Mouse (Mus musculus): ENCODE measurements around the gene Cyp2d10. TPM values are rescaled to one million over a fixed set of nuclear protein-coding genes. Genes with fewer than 3 reads are reported as not detected.
"Not testable (repeated sequence)": the region's sequence is repeated elsewhere in the genome, so short reads cannot be mapped to it uniquely, and the experiment has no call there.

The Cyp2d10 gene
- polyA plus RNA-seq, 1 experiment from 2014 or later: 86.0 TPM

DNA sequence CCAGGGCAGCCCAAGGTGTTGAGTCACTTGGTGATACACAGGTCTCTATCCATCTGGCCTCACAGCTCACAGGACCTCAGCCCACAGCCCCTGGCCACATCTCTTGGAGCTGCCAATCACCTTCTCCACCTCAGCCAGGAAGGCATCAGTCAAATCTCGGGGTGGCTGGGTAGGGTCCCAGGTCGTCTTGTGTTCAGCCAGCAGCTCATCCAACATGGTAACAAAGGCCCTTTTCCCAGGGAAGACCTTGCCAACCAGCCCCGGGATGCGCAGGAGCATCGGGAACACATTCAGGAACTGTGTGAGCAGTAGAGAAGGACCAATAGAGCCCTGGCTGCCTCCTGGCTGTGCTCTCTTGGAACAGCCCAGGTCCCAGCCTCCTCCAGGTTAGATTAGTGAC lies 34.0 kb downstream of the Cyp2d10 start:
- Histone ChIP-seq H3K27me3 (ENCODE audit: control insufficient read depth, insufficient read depth, low read depth, low read length) (no peaks in the 10 kb centered on the region), H3K36me3 (ENCODE audit: control insufficient read depth, insufficient read depth) (no peaks in the 10 kb centered on the region), H3K9ac (ENCODE audit: low read depth, low read length) (no peak overlapping the region), H3K9me3 (replicated peaks; ENCODE audit: control insufficient read depth, low read length) (no peaks in the 10 kb centered on the region), H3K27ac (ENCODE audit: low read length) (no peak overlapping the region), H3K4me1 (ENCODE audit: control insufficient read depth, low read depth, low read length) (no peaks in the 10 kb centered on the region), H3K4me2 (ENCODE audit: low read depth, low read length) (no peak overlapping the region), H3K4me3 (ENCODE audit: low read depth, low read length) (no peak overlapping the region)
- ATAC-seq (ENCODE audit: low read depth): no peak
- WGBS (ENCODE audit: insufficient replicate concordance): 63% methylated on average over 5 of the region's 5 CpGs

DNA sequence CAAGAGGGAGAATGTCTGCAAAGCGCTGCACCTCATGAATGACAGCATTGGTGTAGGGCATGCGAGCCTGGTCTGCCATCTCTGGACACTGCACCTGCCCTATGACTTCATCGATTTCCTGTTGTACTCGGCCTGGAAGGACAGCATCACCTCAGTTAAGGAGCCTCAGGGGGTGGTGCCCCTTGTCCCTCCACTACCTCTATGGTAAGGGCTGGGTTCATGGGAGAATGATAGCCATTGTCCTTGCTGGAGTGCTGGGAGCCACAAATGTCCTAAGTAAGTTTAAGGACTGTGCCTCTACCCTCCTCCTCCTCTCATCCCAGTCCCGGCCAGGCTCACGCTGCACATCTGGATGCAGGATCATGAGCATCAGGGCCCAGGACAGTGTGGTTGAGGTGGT lies 34.5 kb downstream of the Cyp2d10 start:
- Histone ChIP-seq H3K9me3 (replicated peaks; ENCODE audit: control insufficient read depth, low read length) (no peaks in the 10 kb centered on the region), H3K27ac (ENCODE audit: low read length) (no peak overlapping the region), H3K27me3 (ENCODE audit: control insufficient read depth, insufficient read depth, low read depth, low read length) (no peaks in the 10 kb centered on the region), H3K9ac (ENCODE audit: low read depth, low read length) (no peak overlapping the region), H3K36me3 (ENCODE audit: control insufficient read depth, insufficient read depth) (no peaks in the 10 kb centered on the region), H3K4me2 (ENCODE audit: low read depth, low read length) (no peak overlapping the region), H3K4me1 (ENCODE audit: control insufficient read depth, low read depth, low read length) (no peaks in the 10 kb centered on the region), H3K4me3 (ENCODE audit: low read depth, low read length) (no peak overlapping the region)
- 74% methylated on average over 6 of the region's 6 CpGs for WGBS (ENCODE audit: insufficient replicate concordance)
- no peak for ATAC-seq (ENCODE audit: low read depth)

DNA sequence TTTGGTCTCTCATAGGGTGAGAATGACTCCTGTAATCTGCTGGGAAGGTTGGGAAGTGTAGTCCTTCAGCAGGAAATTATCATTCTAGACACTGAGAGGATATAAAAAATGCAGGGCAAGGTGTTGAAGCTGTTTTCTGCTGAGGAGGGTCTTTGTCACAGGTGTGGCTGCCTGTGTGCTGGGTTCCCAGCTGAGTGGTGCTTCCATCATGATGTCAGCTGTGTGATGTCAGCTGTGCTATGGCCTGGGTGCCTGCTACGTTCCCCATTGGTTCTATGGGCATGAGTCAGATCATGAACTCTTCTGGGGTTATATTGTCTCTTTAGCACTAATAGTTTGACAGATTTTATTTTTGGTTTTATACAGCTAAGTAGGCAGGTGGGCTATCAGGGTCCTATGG lies 38.1 kb downstream of the Cyp2d10 start:
- Histone ChIP-seq H3K36me3 (ENCODE audit: control insufficient read depth, insufficient read depth) (no peaks in the 10 kb centered on the region), H3K9ac (ENCODE audit: low read depth, low read length) (no peak overlapping the region), H3K4me2 (ENCODE audit: low read depth, low read length) (no peak overlapping the region), H3K27me3 (ENCODE audit: control insufficient read depth, insufficient read depth, low read depth, low read length) (no peaks in the 10 kb centered on the region), H3K4me3 (ENCODE audit: low read depth, low read length) (no peak overlapping the region), H3K4me1 (ENCODE audit: control insufficient read depth, low read depth, low read length) (no peaks in the 10 kb centered on the region), H3K27ac (ENCODE audit: low read length) (no peak overlapping the region), H3K9me3 (replicated peaks; ENCODE audit: control insufficient read depth, low read length) (no peaks in the 10 kb centered on the region)
- 70% methylated on average over 1 of the region's 1 CpGs for WGBS (ENCODE audit: insufficient replicate concordance)
- no peak for ATAC-seq (ENCODE audit: low read depth)

DNA sequence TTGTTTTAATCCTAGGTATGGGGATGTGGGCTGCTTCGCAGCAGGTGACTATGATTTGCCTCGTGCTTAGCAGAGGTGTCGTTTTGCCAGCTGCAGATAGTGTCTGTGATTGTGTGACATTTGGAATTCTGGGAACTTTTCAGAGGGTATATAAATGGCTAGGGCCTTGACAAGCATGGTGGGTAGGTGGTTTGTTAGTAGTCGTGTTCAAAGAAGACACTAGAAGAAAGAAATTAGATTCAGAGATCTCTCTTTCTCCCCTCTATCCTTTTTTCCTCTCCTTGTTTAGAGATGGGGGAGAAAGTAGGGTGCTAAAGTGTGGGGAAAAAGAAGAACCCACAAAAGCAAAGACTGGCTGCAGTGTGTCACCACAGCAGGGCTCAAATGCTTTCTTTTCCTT lies 38.8 kb downstream of the Cyp2d10 start:
- Histone ChIP-seq H3K4me3 (ENCODE audit: low read depth, low read length) (no peak overlapping the region), H3K36me3 (ENCODE audit: control insufficient read depth, insufficient read depth) (no peaks in the 10 kb centered on the region), H3K27ac (ENCODE audit: low read length) (no peak overlapping the region), H3K4me1 (ENCODE audit: control insufficient read depth, low read depth, low read length) (no peaks in the 10 kb centered on the region), H3K9me3 (replicated peaks; ENCODE audit: control insufficient read depth, low read length) (no peaks in the 10 kb centered on the region), H3K9ac (ENCODE audit: low read depth, low read length) (no peak overlapping the region), H3K27me3 (ENCODE audit: control insufficient read depth, insufficient read depth, low read depth, low read length) (no peaks in the 10 kb centered on the region), H3K4me2 (ENCODE audit: low read depth, low read length) (no peak overlapping the region)
- 61% methylated on average over 4 of the region's 4 CpGs for whole genome bisulfite sequencing (ENCODE audit: insufficient replicate concordance)
- no peak for ATAC-seq (ENCODE audit: low read depth)

DNA sequence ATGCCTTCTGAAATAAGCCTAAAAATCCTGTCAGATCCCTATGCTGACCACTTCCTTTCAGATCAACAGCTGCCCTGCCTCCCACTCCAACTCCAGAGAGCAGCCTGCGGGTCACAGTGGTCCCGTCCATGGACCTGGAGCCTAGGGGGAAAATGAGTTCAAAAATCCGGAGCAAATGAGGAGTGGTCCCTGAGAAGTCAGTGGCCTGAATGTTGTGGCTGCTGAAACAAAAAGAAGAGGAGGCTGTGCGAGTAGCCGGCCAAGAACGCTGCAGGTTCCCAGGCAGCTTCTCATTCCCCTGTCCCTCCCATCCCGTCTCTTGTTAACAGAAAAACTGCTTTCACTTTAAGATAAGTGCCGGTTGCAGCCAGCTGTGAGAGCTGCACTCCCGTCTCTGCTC lies 42.4 kb downstream of the Cyp2d10 start:
- not testable (repeated sequence) for ATAC-seq (ENCODE audit: low read depth); H3K9ac ChIP-seq (ENCODE audit: low read depth, low read length); H3K27ac ChIP-seq (ENCODE audit: low read length); H3K36me3 ChIP-seq (ENCODE audit: control insufficient read depth, insufficient read depth); H3K4me1 ChIP-seq (ENCODE audit: control insufficient read depth, low read depth, low read length); H3K4me3 ChIP-seq (ENCODE audit: low read depth, low read length); H3K27me3 ChIP-seq (ENCODE audit: control insufficient read depth, insufficient read depth, low read depth, low read length); H3K9me3 ChIP-seq (replicated peaks; ENCODE audit: control insufficient read depth, low read length)
- 4% methylated on average over 6 of the region's 9 CpGs for WGBS (ENCODE audit: insufficient replicate concordance)
- peak overlapping the region; percentile 44 for H3K4me2 ChIP-seq (ENCODE audit: low read depth, low read length)

DNA sequence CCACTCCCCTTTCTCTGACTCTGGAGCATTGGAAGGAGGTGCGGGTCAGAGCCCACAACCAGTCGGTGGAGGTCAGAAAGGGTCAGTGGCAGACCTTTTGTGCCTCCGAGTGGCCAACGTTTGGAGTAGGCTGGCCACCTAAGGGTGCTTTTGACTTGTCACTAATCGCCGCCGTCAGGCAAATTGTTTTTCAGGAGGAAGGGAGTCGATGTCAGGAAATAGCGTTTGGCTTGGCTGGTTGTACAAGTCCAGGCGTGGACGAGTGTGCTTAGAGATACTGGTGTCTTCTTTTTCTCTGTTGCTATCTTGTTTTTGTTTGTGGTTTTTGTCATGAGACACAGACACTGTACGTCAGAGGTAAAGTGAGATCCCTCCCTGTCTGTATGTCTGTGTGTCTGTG lies 43.2 kb downstream of the Cyp2d10 start:
- not testable (repeated sequence) for H3K9me3 ChIP-seq (replicated peaks; ENCODE audit: control insufficient read depth, low read length); H3K36me3 ChIP-seq (ENCODE audit: control insufficient read depth, insufficient read depth); H3K9ac ChIP-seq (ENCODE audit: low read depth, low read length); H3K27me3 ChIP-seq (ENCODE audit: control insufficient read depth, insufficient read depth, low read depth, low read length); H3K4me3 ChIP-seq (ENCODE audit: low read depth, low read length); ATAC-seq (ENCODE audit: low read depth); H3K27ac ChIP-seq (ENCODE audit: low read length); H3K4me1 ChIP-seq (ENCODE audit: control insufficient read depth, low read depth, low read length); H3K4me2 ChIP-seq (ENCODE audit: low read depth, low read length)
- 20% methylated on average over 7 of the region's 12 CpGs for WGBS (ENCODE audit: insufficient replicate concordance)

DNA sequence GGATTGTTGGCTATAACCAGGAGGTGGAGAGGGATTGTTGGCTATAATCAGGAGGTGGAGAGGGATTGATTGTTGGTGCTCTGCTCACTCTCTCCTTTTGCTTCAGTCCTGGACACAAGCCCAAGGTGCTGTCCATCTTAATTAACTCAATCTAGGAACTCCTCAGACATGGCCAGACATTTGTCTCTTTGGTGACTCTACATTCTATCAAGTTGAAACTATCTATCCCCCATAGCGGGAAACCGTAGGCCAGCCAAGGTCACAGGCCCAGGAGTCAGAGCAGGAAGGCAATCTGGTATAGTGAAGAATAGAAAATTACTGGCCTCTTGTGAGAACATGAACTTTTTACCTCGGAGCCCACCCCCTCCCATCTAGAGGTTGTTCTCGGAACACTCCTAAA lies 44.8 kb downstream of the Cyp2d10 start:
- H3K4me2 ChIP-seq (ENCODE audit: low read depth, low read length): no peak overlapping the region
- no peaks in the 10 kb centered on the region for H3K9me3 ChIP-seq (replicated peaks; ENCODE audit: control insufficient read depth, low read length)
- H3K36me3 ChIP-seq (ENCODE audit: control insufficient read depth, insufficient read depth): no peaks in the 10 kb centered on the region
- no peak for ATAC-seq (ENCODE audit: low read depth)
- 59% methylated on average over 4 of the region's 4 CpGs for WGBS (ENCODE audit: insufficient replicate concordance)
- H3K27me3 ChIP-seq (ENCODE audit: control insufficient read depth, insufficient read depth, low read depth, low read length): no peaks in the 10 kb centered on the region
- no peak overlapping the region for H3K27ac ChIP-seq (ENCODE audit: low read length)
- no peak overlapping the region for H3K9ac ChIP-seq (ENCODE audit: low read depth, low read length)
- H3K4me1 ChIP-seq (ENCODE audit: control insufficient read depth, low read depth, low read length): peaks cover 9% of the 10 kb centered on the region
- H3K4me3 ChIP-seq (ENCODE audit: low read depth, low read length): no peak overlapping the region

DNA sequence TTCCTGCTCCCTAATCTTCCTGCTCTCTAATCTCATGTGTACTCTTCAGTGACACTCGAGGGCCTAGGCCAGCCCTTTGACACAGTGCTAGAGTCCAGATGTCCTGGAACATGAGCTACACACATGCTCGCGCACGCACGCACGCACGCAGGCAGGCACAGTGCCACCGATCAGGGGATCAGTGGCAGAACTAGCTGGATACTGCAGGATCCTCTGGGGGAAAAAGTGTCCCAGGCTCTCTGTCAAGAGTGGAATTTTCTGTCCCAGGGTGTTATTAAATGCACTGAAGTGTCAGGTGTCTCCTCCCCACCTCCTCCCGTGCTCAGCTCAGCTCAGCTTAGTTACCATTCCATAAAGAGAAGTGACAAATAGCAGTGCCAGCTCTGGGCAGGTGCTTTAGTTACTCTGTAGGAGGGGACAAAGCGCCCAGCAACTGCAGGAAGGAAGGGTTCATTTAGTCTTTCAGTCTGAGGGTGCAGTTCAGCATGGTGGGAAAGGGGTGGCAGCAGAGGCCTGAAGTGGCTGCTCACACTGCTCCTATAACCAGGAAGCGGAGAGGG lies 45.5 kb downstream of the Cyp2d10 start:
- Histone ChIP-seq H3K4me3 (ENCODE audit: low read depth, low read length) (no peak overlapping the region), H3K9me3 (replicated peaks; ENCODE audit: control insufficient read depth, low read length) (no peaks in the 10 kb centered on the region), H3K27ac (ENCODE audit: low read length) (peak overlapping the region; percentile 68; the same call in 1 of the 2 replicates), H3K4me1 (ENCODE audit: control insufficient read depth, low read depth, low read length) (peaks cover 9% of the 10 kb centered on the region), H3K4me2 (ENCODE audit: low read depth, low read length) (no peak overlapping the region), H3K27me3 (ENCODE audit: control insufficient read depth, insufficient read depth, low read depth, low read length) (no peaks in the 10 kb centered on the region), H3K9ac (ENCODE audit: low read depth, low read length) (no peak overlapping the region), H3K36me3 (ENCODE audit: control insufficient read depth, insufficient read depth) (no peaks in the 10 kb centered on the region)
- peak; percentile 91 for ATAC-seq (ENCODE audit: low read depth)
- WGBS (ENCODE audit: insufficient replicate concordance): 61% methylated on average over 11 of the region's 11 CpGs

DNA sequence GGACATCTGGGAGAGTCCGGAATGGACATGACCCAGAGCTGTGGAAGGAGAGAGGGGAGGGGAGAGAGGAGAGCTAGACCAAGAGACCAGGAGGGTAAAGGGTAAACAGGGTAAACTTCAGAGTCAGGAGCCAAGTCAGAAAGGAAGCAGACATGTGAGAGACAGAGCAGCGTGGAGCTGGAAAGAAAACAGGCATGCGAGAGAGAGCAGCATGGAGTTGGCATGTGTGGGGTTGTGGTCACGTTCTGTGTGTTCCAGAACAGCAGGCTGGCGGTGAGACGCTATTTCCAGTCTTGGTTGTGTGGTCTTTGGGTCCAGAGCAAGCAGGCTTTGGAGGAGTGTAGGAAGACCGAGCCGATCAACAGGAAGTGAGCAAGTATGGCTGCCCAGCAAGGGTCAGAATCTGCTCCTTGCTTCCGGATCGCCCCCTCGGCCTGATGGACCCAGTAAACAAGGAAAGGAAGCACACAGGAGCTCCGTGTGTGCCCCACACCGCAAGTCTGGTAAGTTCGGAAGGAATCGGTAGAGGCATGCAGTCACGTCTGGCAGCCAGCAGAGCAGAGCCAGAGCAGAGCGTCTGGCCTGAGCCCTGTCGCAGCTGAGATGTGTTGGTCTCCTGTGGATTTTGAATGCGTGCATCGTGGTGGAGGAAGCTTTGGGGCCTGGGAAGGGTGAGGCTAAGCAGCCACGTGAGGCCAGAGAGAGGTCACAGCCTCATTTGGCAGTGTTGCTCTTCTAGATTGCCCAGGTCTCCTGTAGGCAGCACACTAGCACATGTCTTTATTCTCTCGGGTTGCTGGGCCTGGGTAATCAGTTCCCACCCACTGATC lies 48.3 kb downstream of the Cyp2d10 start:
- Histone ChIP-seq H3K4me3 (ENCODE audit: low read depth, low read length) (no peak overlapping the region), H3K27me3 (ENCODE audit: control insufficient read depth, insufficient read depth, low read depth, low read length) (no peaks in the 10 kb centered on the region), H3K36me3 (ENCODE audit: control insufficient read depth, insufficient read depth) (no peaks in the 10 kb centered on the region), H3K4me2 (ENCODE audit: low read depth, low read length) (no peak overlapping the region), H3K9ac (ENCODE audit: low read depth, low read length) (no peak overlapping the region; the same call in 1 of the 2 replicates), H3K9me3 (replicated peaks; ENCODE audit: control insufficient read depth, low read length) (no peaks in the 10 kb centered on the region), H3K4me1 (ENCODE audit: control insufficient read depth, low read depth, low read length) (peaks cover 20% of the 10 kb centered on the region), H3K27ac (ENCODE audit: low read length) (peak overlapping the region; percentile 18; the same call in 1 of the 2 replicates)
- 61% methylated on average over 22 of the region's 22 CpGs for whole genome bisulfite sequencing (ENCODE audit: insufficient replicate concordance)
- no peak for ATAC-seq (ENCODE audit: low read depth)
